Mouse (Mus musculus): ENCODE data around the gene Lama1. TPM values are rescaled to one million over a fixed set of nuclear protein-coding genes. Genes with fewer than 3 reads are reported as not detected.

Lama1 gene
- total RNA-seq, 1 experiment from 2014 or later: not detected

Other genes with a start within 250 kb of the Lama1 start
- not detected in 2 replicates for gene Lrrc30, start 64.5 kb upstream of the Lama1 start, total RNA-seq (2017)